Mouse (Mus musculus): ENCODE data around the gene Eef1g. TPM values are rescaled to one million over a fixed set of nuclear protein-coding genes. Genes with fewer than 3 reads are reported as not detected.

Eef1g gene
- polyA plus RNA-seq, 1 experiment from 2014 or later = 501 TPM

DNA sequence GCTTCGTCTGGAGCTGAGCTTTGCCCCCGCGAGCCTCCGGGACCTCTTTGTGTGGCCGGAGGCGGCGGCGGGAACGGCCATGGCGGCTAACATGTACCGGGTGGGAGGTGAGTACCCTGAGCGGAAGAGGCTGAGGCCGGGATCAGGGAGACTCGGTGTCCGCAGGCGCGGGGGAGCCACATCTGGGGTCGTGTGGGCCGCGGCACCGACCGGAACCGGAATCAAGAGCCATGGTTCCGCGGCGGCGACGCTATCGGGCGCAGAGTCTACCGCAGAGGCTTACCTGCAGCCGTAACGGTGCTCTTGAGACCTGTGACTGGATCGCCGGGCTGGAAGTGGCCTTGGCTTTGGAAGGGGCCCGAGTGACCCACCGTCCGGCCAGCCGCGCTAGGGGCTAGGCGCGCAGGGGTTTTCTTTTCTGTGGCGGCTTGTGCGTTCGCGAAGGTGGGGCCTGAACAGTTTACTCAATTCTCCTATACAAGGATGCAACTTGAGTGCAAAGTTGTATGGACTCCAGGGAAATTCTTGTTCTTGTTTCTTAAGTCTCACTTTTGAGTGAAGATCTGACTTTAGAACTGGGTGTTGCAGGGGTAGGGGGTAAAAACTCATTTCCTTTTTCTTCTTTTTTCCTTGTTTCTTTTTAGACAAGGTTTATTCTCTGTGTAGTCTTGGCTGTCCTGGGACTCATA lies 24.4 kb upstream of the Eef1g start:
- under 1% methylated on average over 44 of the region's 46 CpGs for WGBS
- Histone ChIP-seq H3K27ac (ENCODE audit: low read depth) (peak overlapping the region; percentile 98), H3K4me1 (replicated peaks; ENCODE audit: control insufficient read depth, insufficient read depth, low read length) (peaks cover 26% of the 10 kb centered on the region), H3K4me2 (ENCODE audit: low read length) (peak overlapping the region; percentile 75), H3K9me3 (ENCODE audit: control insufficient read depth, low read length) (no peaks in the 10 kb centered on the region), H3K36me3 (ENCODE audit: control insufficient read depth, insufficient read depth, low read length) (peaks cover 47% of the 10 kb centered on the region), H3K4me3 (ENCODE audit: low read depth, low read length) (peak overlapping the region; percentile 98), H3K9ac (ENCODE audit: low read length) (peak overlapping the region; percentile 99), H3K27me3 (replicated peaks; ENCODE audit: control insufficient read depth, insufficient read depth, low read length) (no peaks in the 10 kb centered on the region)
- DNase-seq (ENCODE audit: low spot score) = no peak
- peak; percentile 59 for ATAC-seq (replicated peaks; ENCODE audit: low FRiP score, low TSS enrichment, low read depth)

DNA sequence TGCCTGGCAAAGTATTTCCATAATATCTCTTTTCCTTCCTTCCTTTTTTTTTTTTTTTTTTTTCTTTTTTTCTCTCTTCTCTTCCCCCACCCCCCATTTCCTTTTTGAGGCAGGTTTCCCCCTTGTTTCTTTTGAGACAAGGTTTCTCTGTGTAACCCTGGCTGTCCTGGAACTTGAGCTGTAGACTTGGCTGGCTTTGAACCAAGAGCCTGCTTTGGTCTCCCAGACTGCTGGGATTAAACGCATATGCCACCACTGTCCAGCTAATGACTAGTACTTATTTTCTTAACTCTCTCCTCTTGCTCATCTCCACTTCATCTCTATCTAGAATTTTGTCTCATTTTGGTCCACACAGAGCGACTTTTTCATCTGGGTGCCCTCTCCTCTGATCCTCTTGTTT lies 23.8 kb upstream of the Eef1g start:
- WGBS = 56% methylated on average over 2 of the region's 2 CpGs
- peak overlapping the region; percentile 98; the same call in 1 of the 2 replicates for H3K27ac ChIP-seq (ENCODE audit: low read depth)
- ATAC-seq (replicated peaks; ENCODE audit: low FRiP score, low TSS enrichment, low read depth) = no peak

DNA sequence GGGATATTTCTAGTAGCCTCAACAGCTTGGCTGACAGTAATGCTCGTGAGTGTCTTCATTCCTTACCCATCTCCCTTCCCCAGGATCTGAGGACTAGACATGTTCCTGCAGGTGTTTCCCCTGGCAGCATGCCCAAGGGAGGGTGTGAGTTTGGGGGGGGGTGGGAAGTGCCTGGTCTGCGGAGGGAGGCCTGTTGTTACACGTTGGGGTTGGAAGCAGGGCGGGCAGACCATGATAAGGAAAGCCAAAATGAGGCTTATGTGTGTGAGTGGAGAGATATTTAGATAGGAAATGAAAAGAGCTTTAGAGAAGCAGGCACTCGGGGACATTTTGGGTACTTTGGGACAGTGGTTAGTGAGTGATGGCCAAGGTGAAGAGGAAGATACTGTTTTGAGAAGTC lies 22.8 kb upstream of the Eef1g start:
- peaks cover 48% of the 10 kb centered on the region for H3K36me3 ChIP-seq (ENCODE audit: control insufficient read depth, insufficient read depth, low read length)
- WGBS = 43% methylated on average over 5 of the region's 5 CpGs
- no peaks in the 10 kb centered on the region for H3K9me3 ChIP-seq (ENCODE audit: control insufficient read depth, low read length)
- peak overlapping the region; percentile 75 for H3K4me2 ChIP-seq (ENCODE audit: low read length)
- ATAC-seq (replicated peaks; ENCODE audit: low FRiP score, low TSS enrichment, low read depth) (no peak), DNase-seq (ENCODE audit: low spot score) (no peak)
- peak overlapping the region; percentile 6; the same call in 1 of the 2 replicates for H3K4me3 ChIP-seq (ENCODE audit: low read depth, low read length)
- no peak overlapping the region for H3K9ac ChIP-seq (ENCODE audit: low read length)
- no peaks in the 10 kb centered on the region for H3K27me3 ChIP-seq (replicated peaks; ENCODE audit: control insufficient read depth, insufficient read depth, low read length)
- H3K4me1 ChIP-seq (replicated peaks; ENCODE audit: control insufficient read depth, insufficient read depth, low read length) = peaks cover 26% of the 10 kb centered on the region
- H3K27ac ChIP-seq (ENCODE audit: low read depth) = no peak overlapping the region

More for the DNA sequence above, 23.8 kb upstream of the Eef1g start:
- Histone ChIP-seq H3K4me3 (ENCODE audit: low read depth, low read length) (peak overlapping the region; percentile 98), H3K27me3 (replicated peaks; ENCODE audit: control insufficient read depth, insufficient read depth, low read length) (no peaks in the 10 kb centered on the region), H3K36me3 (ENCODE audit: control insufficient read depth, insufficient read depth, low read length) (peaks cover 47% of the 10 kb centered on the region), H3K4me2 (ENCODE audit: low read length) (peak overlapping the region; percentile 75), H3K9ac (ENCODE audit: low read length) (peak overlapping the region; percentile 99), H3K9me3 (ENCODE audit: control insufficient read depth, low read length) (no peaks in the 10 kb centered on the region), H3K4me1 (replicated peaks; ENCODE audit: control insufficient read depth, insufficient read depth, low read length) (peaks cover 26% of the 10 kb centered on the region)
- DNase-seq (ENCODE audit: low spot score) = no peak

DNA sequence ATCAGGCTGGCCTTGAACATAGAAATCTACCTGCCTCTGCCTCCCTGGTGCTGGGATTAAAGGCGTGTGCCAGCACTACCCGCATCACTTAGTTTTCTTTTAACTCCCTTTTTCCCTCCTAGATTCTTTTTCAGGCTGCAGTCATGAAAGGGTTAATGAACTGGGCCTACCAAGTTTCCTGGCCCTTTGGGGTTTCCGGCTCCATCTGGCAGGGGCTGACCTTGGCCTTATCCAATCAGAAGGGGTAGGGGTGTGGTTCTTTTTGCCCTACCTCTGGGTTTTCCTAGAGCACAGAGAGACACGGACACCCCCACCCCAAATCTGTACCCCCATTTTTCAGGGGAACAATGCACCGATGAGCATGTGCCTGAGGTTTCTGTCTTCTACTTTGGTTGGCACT lies 22.1 kb upstream of the Eef1g start:
- Histone ChIP-seq H3K27me3 (replicated peaks; ENCODE audit: control insufficient read depth, insufficient read depth, low read length) (no peaks in the 10 kb centered on the region), H3K9ac (ENCODE audit: low read length) (peak overlapping the region; percentile 25; the same call in 1 of the 2 replicates), H3K4me3 (ENCODE audit: low read depth, low read length) (peak overlapping the region; percentile 28), H3K4me2 (ENCODE audit: low read length) (peak overlapping the region; percentile 75), H3K36me3 (ENCODE audit: control insufficient read depth, insufficient read depth, low read length) (peaks cover 49% of the 10 kb centered on the region), H3K4me1 (replicated peaks; ENCODE audit: control insufficient read depth, insufficient read depth, low read length) (peaks cover 26% of the 10 kb centered on the region), H3K9me3 (ENCODE audit: control insufficient read depth, low read length) (no peaks in the 10 kb centered on the region), H3K27ac (ENCODE audit: low read depth) (no peak overlapping the region)
- WGBS = 29% methylated on average over 5 of the region's 5 CpGs
- no peak for ATAC-seq (replicated peaks; ENCODE audit: low FRiP score, low TSS enrichment, low read depth)
- peak; percentile 88 for DNase-seq (ENCODE audit: low spot score)

DNA sequence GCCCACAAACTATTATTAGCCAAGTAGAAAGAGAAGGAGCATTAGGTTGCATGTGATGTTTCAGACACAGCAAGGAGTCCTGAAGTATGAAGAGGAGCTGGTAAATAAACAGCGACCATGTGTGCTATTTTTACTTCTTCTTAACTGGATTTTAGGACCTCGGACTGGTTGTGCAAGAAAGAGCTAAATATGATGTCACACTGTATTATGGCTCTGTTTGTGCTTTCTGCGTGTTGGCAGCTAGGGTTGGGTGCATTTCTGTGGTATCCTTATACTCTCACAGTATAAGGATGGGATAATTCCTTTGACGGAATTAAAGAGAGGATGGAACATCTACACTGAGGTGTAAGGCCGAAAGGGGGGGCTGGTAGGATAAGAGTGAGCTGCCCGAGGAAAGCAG lies 21.6 kb upstream of the Eef1g start:
- no peak for ATAC-seq (replicated peaks; ENCODE audit: low FRiP score, low TSS enrichment, low read depth)
- no peaks in the 10 kb centered on the region for H3K27me3 ChIP-seq (replicated peaks; ENCODE audit: control insufficient read depth, insufficient read depth, low read length)
- H3K27ac ChIP-seq (ENCODE audit: low read depth) = no peak overlapping the region
- H3K4me2 ChIP-seq (ENCODE audit: low read length) = peak overlapping the region; percentile 75
- H3K36me3 ChIP-seq (ENCODE audit: control insufficient read depth, insufficient read depth, low read length) = peaks cover 51% of the 10 kb centered on the region
- H3K4me1 ChIP-seq (replicated peaks; ENCODE audit: control insufficient read depth, insufficient read depth, low read length) = peaks cover 26% of the 10 kb centered on the region
- peak overlapping the region; percentile 28 for H3K4me3 ChIP-seq (ENCODE audit: low read depth, low read length)
- H3K9me3 ChIP-seq (ENCODE audit: control insufficient read depth, low read length) = no peaks in the 10 kb centered on the region
- 82% methylated on average over 6 of the region's 6 CpGs for WGBS
- no peak for DNase-seq (ENCODE audit: low spot score)
- H3K9ac ChIP-seq (ENCODE audit: low read length) = peak overlapping the region; percentile 25

DNA sequence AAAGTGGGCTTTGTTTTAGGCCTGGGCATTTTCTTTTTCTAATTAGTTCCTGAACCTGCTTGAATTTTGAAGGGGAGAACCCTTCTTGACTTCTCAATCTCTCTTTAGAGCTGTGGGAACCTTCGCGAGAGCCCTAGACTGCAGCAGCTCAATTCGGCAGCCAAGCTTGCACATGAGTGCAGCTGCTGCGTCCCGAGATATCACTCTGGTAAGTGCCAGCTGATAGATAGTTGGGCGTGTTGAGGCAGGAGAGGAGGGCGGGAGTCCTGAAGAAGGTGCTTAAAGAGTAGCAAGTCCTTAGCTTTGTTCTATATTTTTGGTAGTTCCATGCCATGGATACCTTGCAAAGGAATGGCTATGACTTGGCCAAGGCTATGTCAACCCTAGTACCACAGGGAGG lies 19.9 kb upstream of the Eef1g start:
- Histone ChIP-seq H3K4me3 (ENCODE audit: low read depth, low read length) (no peak overlapping the region), H3K27me3 (replicated peaks; ENCODE audit: control insufficient read depth, insufficient read depth, low read length) (no peaks in the 10 kb centered on the region), H3K9me3 (ENCODE audit: control insufficient read depth, low read length) (no peaks in the 10 kb centered on the region), H3K36me3 (ENCODE audit: control insufficient read depth, insufficient read depth, low read length) (peaks cover 68% of the 10 kb centered on the region), H3K9ac (ENCODE audit: low read length) (no peak overlapping the region), H3K4me2 (ENCODE audit: low read length) (no peak overlapping the region), H3K4me1 (replicated peaks; ENCODE audit: control insufficient read depth, insufficient read depth, low read length) (peaks cover 21% of the 10 kb centered on the region), H3K27ac (ENCODE audit: low read depth) (no peak overlapping the region)
- ATAC-seq (replicated peaks; ENCODE audit: low FRiP score, low TSS enrichment, low read depth) = no peak
- DNase-seq (ENCODE audit: low spot score) = no peak
- WGBS = 92% methylated on average over 7 of the region's 7 CpGs

DNA sequence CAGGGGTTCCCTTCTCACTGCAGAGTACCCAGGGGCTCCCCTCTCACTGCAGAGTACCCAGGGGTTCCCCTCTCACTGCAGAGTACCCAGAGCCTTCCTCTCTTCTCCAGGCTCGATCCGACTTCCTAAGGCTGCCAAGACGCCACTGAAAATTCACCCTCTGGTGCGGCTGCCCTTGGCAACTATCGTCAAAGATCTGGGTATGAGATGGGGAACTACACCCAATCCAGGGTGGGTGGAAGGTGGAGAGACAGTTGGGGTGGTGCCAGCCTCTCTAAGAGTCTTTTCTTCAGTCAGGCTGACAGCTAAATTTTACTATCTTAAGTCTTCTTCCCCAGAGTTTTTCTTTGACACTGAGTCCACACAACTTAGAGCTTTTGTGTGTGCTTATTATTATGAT lies 16.7 kb upstream of the Eef1g start:
- Histone ChIP-seq H3K4me2 (ENCODE audit: low read length) (no peak overlapping the region), H3K36me3 (ENCODE audit: control insufficient read depth, insufficient read depth, low read length) (peaks cover 71% of the 10 kb centered on the region), H3K4me1 (replicated peaks; ENCODE audit: control insufficient read depth, insufficient read depth, low read length) (peaks cover 16% of the 10 kb centered on the region), H3K9me3 (ENCODE audit: control insufficient read depth, low read length) (no peaks in the 10 kb centered on the region), H3K9ac (ENCODE audit: low read length) (no peak overlapping the region), H3K27ac (ENCODE audit: low read depth) (no peak overlapping the region), H3K27me3 (replicated peaks; ENCODE audit: control insufficient read depth, insufficient read depth, low read length) (no peaks in the 10 kb centered on the region), H3K4me3 (ENCODE audit: low read depth, low read length) (no peak overlapping the region)
- no peak for DNase-seq (ENCODE audit: low spot score)
- no peak for ATAC-seq (replicated peaks; ENCODE audit: low FRiP score, low TSS enrichment, low read depth)
- 90% methylated on average over 5 of the region's 5 CpGs for WGBS

DNA sequence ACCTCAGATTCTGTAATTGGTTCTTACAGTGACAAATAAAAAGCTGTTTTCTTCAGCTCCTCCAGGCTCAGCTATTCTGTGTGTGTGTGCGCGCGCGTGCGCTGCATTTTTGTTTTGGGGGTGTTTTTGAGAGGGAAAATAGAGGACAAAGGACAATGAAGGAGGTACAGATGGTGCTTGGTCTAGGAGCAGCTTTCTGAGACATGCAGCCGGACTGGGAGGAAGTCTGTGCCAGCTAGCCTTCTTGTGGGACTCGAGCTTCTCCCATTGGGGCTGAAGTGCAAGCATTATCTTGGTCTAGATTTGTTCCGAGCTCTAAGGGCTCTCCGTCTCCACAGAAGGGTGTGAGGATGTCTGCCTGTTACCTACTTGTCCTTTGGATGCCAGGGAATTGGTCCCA lies 14.6 kb upstream of the Eef1g start:
- no peak overlapping the region for H3K4me2 ChIP-seq (ENCODE audit: low read length)
- 91% methylated on average over 9 of the region's 9 CpGs for WGBS
- no peak for ATAC-seq (replicated peaks; ENCODE audit: low FRiP score, low TSS enrichment, low read depth)

More for the DNA sequence above, 14.6 kb upstream of the Eef1g start:
- Histone ChIP-seq H3K27me3 (replicated peaks; ENCODE audit: control insufficient read depth, insufficient read depth, low read length) (no peaks in the 10 kb centered on the region), H3K27ac (ENCODE audit: low read depth) (no peak overlapping the region), H3K9ac (ENCODE audit: low read length) (no peak overlapping the region), H3K9me3 (ENCODE audit: control insufficient read depth, low read length) (no peaks in the 10 kb centered on the region), H3K4me1 (replicated peaks; ENCODE audit: control insufficient read depth, insufficient read depth, low read length) (peaks cover 16% of the 10 kb centered on the region), H3K4me3 (ENCODE audit: low read depth, low read length) (no peak overlapping the region), H3K36me3 (ENCODE audit: control insufficient read depth, insufficient read depth, low read length) (peaks cover 67% of the 10 kb centered on the region)
- no peak for DNase-seq (ENCODE audit: low spot score)

Data from intestine, embryonic 14.5 days (tissue).